Mouse (Mus musculus): ENCODE measurements around the gene Pcnt.
A peak's percentile ranks its signal among the peaks of the same experiment; 100 is the strongest.

Pcnt gene

DNA sequence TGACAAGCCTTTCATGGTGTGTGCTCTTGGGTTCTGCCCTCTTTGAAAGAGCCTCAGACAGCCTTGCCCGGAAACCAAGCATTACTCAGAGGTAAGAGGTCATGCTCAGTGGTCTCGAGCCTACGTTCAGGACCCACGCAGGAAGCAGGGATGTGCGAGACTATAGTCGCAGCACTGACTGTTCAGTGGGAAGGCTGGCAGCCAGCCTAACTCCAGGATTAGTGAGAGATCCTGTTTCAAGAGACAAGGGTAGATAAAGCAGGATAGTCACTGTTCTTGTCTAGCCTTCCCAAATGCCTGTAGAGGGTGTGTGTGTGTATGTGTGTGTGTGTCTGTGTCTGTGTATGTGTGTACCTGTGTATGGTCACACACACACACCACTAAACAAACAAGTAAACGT is 126.4 kb downstream of the Pcnt start:
- DNase-seq (ENCODE audit: low spot score in 2 of 2), result peak; percentile 54 to 57

DNA sequence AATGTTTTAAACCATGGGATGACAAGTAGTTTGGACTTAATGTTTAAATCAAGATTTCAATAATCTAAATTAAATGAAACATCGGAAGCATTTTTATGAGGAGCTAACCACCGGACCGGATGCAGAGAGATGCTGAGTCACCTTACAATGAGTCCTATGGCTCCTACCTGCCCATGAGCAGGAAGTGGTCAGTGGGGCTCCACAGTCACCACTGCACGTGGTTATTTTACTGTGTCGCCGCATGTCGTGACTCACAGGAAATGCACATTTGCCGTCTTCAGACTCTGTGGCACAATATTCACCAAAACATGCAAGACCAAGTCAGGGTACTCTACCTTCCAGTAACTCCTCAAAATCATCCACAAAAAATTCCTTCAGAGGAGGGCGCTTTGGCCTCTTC is 135.8 kb downstream of the Pcnt start:
- no peak for DNase-seq (ENCODE audit: low spot score in 2 of 2)

Data from right cerebral cortex, adult 2 months (tissue).